Mouse (Mus musculus): ENCODE measurements around the gene Rimbp3. TPM values are rescaled to one million over a fixed set of nuclear protein-coding genes. Genes with fewer than 3 reads are reported as not detected.
"Not testable (repeated sequence)": the region's sequence is repeated elsewhere in the genome, so short reads cannot be mapped to it uniquely, and the experiment has no call there.

Gene Rimbp3
- polyA plus RNA-seq, 1 experiment from 2014 or later = 0.37 TPM

DNA sequence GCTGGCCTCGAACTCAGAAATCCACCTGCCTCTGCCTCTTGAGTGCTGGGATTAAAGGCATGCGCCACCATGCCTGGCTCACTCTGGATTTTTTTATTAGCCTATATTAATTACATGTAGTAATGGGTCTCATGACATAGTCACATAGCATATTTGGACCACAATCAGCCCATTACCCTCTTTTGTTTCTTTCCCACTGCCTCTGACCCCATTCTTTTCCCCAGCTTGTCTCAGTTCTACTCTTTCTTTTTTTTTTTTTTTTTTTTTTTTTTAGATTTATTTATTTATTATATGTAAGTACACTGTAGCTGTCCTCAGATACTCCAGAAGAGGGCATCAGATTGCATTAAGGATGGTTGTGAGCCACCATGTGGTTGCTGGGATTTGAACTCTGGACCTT lies 23.1 kb downstream of the Rimbp3 start:
- DNase-seq (ENCODE audit: low spot score); H3K36me3 ChIP-seq (ENCODE audit: control insufficient read depth, insufficient read depth, low read length); H3K4me3 ChIP-seq (ENCODE audit: low read depth, low read length); H3K27me3 ChIP-seq (ENCODE audit: control insufficient read depth, insufficient read depth, low read length); H3K4me2 ChIP-seq (ENCODE audit: low read depth, severe bottlenecking); H3K9ac ChIP-seq (ENCODE audit: low read length); H3K9me3 ChIP-seq (ENCODE audit: control insufficient read depth, low read length); H3K27ac ChIP-seq (replicated peaks; ENCODE audit: low read depth, low read length); ATAC-seq (ENCODE audit: insufficient number of reproducible peaks, low FRiP score, low TSS enrichment, low read depth): not testable (repeated sequence)
- WGBS = 98% methylated on average over 2 of the region's 2 CpGs
- peaks cover 15% of the 10 kb centered on the region for H3K4me1 ChIP-seq (ENCODE audit: control insufficient read depth, insufficient read depth, low read length)

DNA sequence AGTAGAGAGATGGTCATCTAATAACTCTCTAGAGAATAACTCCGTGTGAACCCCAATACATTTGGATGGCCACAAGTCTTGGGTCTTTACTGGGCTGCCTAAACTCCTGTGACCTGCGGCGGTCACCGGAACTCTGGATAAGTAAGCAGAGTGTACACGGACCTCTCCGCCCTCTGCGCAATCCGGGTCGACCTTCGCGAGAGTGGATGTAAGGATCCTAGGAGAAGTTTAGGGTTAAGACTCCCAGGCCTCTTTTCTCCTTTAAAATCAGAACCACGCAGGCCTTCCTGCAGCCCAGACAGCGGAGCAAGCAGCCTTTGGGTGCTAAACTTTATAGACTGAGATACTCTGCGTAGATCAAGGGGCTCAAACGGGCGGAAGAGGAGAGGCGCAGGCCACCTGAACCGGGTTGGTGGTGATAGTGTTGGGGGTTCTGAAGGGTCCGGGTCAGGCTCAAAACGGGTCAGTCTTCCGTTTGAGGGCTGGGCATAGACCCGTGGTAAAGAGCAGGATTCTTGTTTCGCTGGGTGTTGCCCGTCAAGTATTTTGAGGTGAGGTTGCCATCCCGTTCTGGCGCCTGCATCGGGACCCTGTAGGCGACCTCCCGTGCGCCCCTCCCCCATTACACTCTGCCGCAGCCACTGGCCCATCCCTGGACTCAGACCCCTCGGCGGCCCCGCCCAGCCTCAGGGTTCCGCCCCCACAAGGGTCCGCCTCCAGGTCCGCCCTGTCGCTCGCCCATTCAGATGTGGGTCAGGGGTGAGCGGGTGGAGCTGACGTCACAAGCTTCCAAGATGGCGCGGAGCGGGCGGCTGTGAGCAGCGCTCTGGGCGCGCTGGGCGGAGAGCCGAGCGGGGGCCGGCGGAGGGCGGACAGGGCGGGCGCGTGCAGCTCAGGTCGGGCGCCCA lies 24.6 kb downstream of the Rimbp3 start, which contains the start of gene Hic2:
Gene Hic2 (plus strand): TSS at position 779 of the 908 bp plus-strand sequence.
- Histone ChIP-seq H3K4me3 (ENCODE audit: low read depth, low read length) (peak within 1 kb of the TSS; percentile 92), H3K9me3 (ENCODE audit: control insufficient read depth, low read length) (no peaks in the 10 kb centered on the region; the same call in 1 of the 2 replicates), H3K9ac (ENCODE audit: low read length) (peak within 1 kb of the TSS; percentile 92), H3K4me2 (ENCODE audit: low read depth, severe bottlenecking) (peak within 1 kb of the TSS; percentile 90), H3K27ac (replicated peaks; ENCODE audit: low read depth, low read length) (peak within 1 kb of the TSS; percentile 82), H3K27me3 (ENCODE audit: control insufficient read depth, insufficient read depth, low read length) (no peaks in the 10 kb centered on the region), H3K4me1 (ENCODE audit: control insufficient read depth, insufficient read depth, low read length) (peaks cover 15% of the 10 kb centered on the region), H3K36me3 (ENCODE audit: control insufficient read depth, insufficient read depth, low read length) (0 out of 2 replicates have a peak, but pooled peaks cover 2% of the 10 kb centered on the region)
- WGBS = under 1% methylated on average over 55 of the region's 59 CpGs
- peak; percentile 98 for ATAC-seq (ENCODE audit: insufficient number of reproducible peaks, low FRiP score, low TSS enrichment, low read depth)
- DNase-seq (ENCODE audit: low spot score) = peak; percentile 98

DNA sequence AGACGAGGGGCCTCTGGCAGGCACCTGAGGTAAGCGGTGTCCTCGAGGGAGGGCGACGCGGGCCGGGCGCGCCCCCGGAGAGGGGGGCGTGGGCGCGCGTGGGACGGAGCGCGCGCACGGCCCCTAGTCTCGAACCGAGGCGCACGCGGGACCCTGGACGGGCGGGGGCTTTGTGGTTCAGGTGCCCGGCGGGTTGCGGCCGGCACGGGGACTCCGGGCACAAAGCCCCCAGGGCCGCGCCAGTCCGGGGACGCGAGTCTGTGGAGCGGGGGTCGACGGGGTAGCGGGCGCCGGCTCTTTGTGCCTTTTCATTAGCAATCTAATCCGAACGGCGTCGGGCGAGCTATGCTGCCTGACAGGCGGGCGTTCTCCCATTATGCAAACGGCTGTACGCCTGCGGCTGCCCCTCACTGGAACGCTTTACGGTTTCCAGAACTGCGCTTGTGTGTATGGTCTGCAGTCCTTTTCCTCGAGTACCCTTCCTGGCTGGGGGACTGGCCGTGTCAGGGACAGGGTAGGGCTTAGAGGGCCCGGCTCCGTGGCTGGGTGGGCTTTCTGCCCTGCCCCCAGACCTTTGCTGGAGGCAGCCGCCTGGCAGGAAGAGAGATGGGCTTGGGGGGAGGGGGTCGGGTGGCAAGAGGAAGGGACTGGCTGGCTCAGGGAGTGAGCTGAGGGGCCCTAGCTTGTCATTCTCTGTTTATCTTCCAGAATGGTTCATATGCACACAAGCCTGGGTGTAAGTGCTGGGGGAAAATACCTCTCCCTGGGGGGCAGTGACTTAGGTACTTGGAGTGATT lies 25.5 kb downstream of the Rimbp3 start:
- Histone ChIP-seq H3K4me1 (ENCODE audit: control insufficient read depth, insufficient read depth, low read length) (peaks cover 15% of the 10 kb centered on the region), H3K9me3 (ENCODE audit: control insufficient read depth, low read length) (no peaks in the 10 kb centered on the region; the same call in 1 of the 2 replicates), H3K4me2 (ENCODE audit: low read depth, severe bottlenecking) (peak overlapping the region; percentile 90), H3K27ac (replicated peaks; ENCODE audit: low read depth, low read length) (peak overlapping the region; percentile 82), H3K27me3 (ENCODE audit: control insufficient read depth, insufficient read depth, low read length) (no peaks in the 10 kb centered on the region), H3K9ac (ENCODE audit: low read length) (peak overlapping the region; percentile 92), H3K36me3 (ENCODE audit: control insufficient read depth, insufficient read depth, low read length) (0 out of 2 replicates have a peak, but pooled peaks cover 2% of the 10 kb centered on the region), H3K4me3 (ENCODE audit: low read depth, low read length) (peak overlapping the region; percentile 92)
- ATAC-seq (ENCODE audit: insufficient number of reproducible peaks, low FRiP score, low TSS enrichment, low read depth) (peak; percentile 56), DNase-seq (ENCODE audit: low spot score) (peak; percentile 79)
- WGBS = 0% methylated on average over 54 of the region's 62 CpGs

DNA sequence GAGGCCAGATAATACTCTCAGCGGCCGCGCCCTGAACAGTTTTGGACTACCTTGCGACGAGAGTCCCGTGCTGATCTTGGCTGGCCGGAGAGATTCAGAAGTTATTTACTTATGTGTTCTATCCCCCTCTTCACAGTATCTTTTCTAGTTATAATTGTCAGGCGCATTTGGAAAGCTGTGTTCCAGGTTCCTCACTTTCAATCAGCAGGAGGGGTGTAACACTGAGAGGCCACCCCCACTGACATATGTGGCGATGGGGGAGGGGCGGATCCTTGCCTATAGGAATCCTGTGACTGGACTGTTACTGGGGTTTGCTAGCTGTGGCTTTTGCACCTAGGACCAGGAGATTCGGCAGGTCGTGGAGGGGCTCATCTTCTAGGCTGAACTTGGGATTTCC lies 26.1 kb downstream of the Rimbp3 start:
- H3K4me2 ChIP-seq (ENCODE audit: low read depth, severe bottlenecking) = peak overlapping the region; percentile 90
- ATAC-seq (ENCODE audit: insufficient number of reproducible peaks, low FRiP score, low TSS enrichment, low read depth) (peak; percentile 1; the same call in 1 of the 2 replicates), DNase-seq (ENCODE audit: low spot score) (peak; percentile 76)
- peak overlapping the region; percentile 82 for H3K27ac ChIP-seq (replicated peaks; ENCODE audit: low read depth, low read length)
- peak overlapping the region; percentile 92 for H3K9ac ChIP-seq (ENCODE audit: low read length)
- no peaks in the 10 kb centered on the region; the same call in 1 of the 2 replicates for H3K9me3 ChIP-seq (ENCODE audit: control insufficient read depth, low read length)
- peaks cover 15% of the 10 kb centered on the region for H3K4me1 ChIP-seq (ENCODE audit: control insufficient read depth, insufficient read depth, low read length)
- 3% methylated on average over 12 of the region's 12 CpGs for WGBS
- no peaks in the 10 kb centered on the region for H3K27me3 ChIP-seq (ENCODE audit: control insufficient read depth, insufficient read depth, low read length)
- H3K4me3 ChIP-seq (ENCODE audit: low read depth, low read length) = peak overlapping the region; percentile 92
- H3K36me3 ChIP-seq (ENCODE audit: control insufficient read depth, insufficient read depth, low read length) = 0 out of 2 replicates have a peak, but pooled peaks cover 2% of the 10 kb centered on the region

DNA sequence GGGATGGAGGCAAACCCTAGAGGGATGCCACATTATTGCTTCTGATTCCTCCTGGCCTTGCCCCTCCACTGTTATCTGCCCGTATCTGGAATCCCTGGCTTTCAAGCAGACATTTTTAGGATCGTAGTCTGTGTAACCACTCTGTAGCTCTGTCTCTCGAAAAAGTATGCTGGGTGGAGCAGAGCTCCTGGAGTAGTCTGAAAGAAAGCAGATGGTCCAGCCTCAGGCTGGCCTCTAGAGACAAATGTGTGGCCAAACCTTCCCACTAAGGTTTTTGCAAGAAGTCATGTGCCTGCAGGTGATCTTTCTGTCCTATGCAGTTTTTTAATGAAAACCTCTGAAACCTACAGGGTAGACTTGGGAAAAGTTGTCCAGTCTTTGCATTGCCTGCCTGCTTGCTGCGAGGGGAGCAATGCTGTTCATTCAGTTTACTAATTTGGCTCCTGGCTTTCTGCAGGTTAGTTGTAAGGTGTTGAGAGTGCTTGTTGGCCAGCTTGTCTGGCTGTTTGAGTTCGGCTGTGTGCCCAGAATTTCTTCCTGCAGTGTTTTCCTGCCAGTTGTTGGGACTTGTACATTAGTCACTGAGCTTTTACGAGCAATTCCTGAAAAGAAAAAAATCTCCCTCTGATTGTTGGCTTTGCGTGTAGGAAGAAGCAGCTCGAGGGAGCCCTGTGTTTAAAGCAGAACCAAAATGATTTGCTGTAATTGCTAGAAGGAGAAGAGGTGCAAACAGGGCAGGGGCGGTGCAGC lies 26.7 kb downstream of the Rimbp3 start:
- 43% methylated on average over 9 of the region's 9 CpGs for WGBS
- H3K4me1 ChIP-seq (ENCODE audit: control insufficient read depth, insufficient read depth, low read length) = peaks cover 15% of the 10 kb centered on the region
- peak overlapping the region; percentile 90 for H3K4me2 ChIP-seq (ENCODE audit: low read depth, severe bottlenecking)
- H3K9me3 ChIP-seq (ENCODE audit: control insufficient read depth, low read length) = no peaks in the 10 kb centered on the region; the same call in 1 of the 2 replicates
- no peak for ATAC-seq (ENCODE audit: insufficient number of reproducible peaks, low FRiP score, low TSS enrichment, low read depth)
- peak overlapping the region; percentile 28; the same call in 1 of the 2 replicates for H3K9ac ChIP-seq (ENCODE audit: low read length)
- no peaks in the 10 kb centered on the region for H3K27me3 ChIP-seq (ENCODE audit: control insufficient read depth, insufficient read depth, low read length)
- H3K4me3 ChIP-seq (ENCODE audit: low read depth, low read length) = peak overlapping the region; percentile 92
- H3K36me3 ChIP-seq (ENCODE audit: control insufficient read depth, insufficient read depth, low read length) = 0 out of 2 replicates have a peak, but pooled peaks cover 2% of the 10 kb centered on the region
- no peak for DNase-seq (ENCODE audit: low spot score)
- no peak overlapping the region for H3K27ac ChIP-seq (replicated peaks; ENCODE audit: low read depth, low read length)

DNA sequence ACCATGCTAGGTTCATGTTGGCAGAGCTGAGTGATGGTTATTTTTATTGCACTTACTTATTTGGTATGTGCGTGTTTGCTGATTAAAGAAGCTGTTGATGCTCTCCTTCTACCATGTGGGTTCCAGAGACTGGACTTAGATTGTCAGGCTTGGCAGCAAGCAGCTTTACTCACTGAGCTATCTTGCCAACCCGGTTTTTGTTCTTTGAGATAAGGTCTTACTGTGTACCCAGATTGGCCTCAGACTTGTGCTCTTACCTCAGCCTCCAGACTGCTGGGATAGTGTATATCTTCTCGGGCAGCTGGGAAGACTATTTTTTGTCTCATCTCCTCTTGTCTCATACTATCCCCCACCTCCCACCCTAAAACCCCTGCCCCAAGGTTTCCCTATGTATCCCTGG lies 29.2 kb downstream of the Rimbp3 start:
- Histone ChIP-seq H3K27ac (replicated peaks; ENCODE audit: low read depth, low read length) (no peak overlapping the region), H3K27me3 (ENCODE audit: control insufficient read depth, insufficient read depth, low read length) (no peaks in the 10 kb centered on the region), H3K4me1 (ENCODE audit: control insufficient read depth, insufficient read depth, low read length) (peaks cover 15% of the 10 kb centered on the region), H3K36me3 (ENCODE audit: control insufficient read depth, insufficient read depth, low read length) (0 out of 2 replicates have a peak, but pooled peaks cover 2% of the 10 kb centered on the region), H3K9ac (ENCODE audit: low read length) (no peak overlapping the region), H3K4me2 (ENCODE audit: low read depth, severe bottlenecking) (no peak overlapping the region), H3K9me3 (ENCODE audit: control insufficient read depth, low read length) (no peaks in the 10 kb centered on the region), H3K4me3 (ENCODE audit: low read depth, low read length) (no peak overlapping the region)
- WGBS = 86% methylated on average over 3 of the region's 3 CpGs
- DNase-seq (ENCODE audit: low spot score) (no peak), ATAC-seq (ENCODE audit: insufficient number of reproducible peaks, low FRiP score, low TSS enrichment, low read depth) (no peak)

DNA sequence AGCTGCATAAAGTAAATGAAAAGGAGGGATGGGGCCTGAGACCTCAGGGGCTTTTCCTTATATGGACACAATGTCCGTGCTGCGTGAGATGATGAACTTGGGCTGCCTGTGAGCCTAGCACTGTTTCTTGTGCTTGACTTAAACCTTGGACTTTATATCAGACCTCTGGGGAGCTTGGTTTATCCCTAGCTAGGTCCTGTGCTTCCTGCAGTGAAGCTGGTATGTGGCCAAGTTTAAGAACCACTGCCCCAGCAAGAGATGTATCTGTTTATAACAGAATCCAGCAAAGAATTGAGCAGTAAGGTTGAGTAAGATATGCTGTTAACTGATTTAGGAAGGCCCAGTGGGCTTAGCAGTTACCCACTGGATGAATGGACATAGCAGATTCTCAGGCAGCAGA lies 31.0 kb downstream of the Rimbp3 start:
- 90% methylated on average over 2 of the region's 2 CpGs for WGBS
- H3K27ac ChIP-seq (replicated peaks; ENCODE audit: low read depth, low read length) = no peak overlapping the region
- H3K4me1 ChIP-seq (ENCODE audit: control insufficient read depth, insufficient read depth, low read length) = peaks cover 15% of the 10 kb centered on the region

More for the DNA sequence above, 31.0 kb downstream of the Rimbp3 start:
- H3K27me3 ChIP-seq (ENCODE audit: control insufficient read depth, insufficient read depth, low read length) = no peaks in the 10 kb centered on the region
- H3K36me3 ChIP-seq (ENCODE audit: control insufficient read depth, insufficient read depth, low read length) = no peaks in the 10 kb centered on the region
- H3K9ac ChIP-seq (ENCODE audit: low read length) = no peak overlapping the region
- no peak overlapping the region for H3K4me2 ChIP-seq (ENCODE audit: low read depth, severe bottlenecking)
- no peaks in the 10 kb centered on the region for H3K9me3 ChIP-seq (ENCODE audit: control insufficient read depth, low read length)
- no peak for DNase-seq (ENCODE audit: low spot score)
- no peak overlapping the region for H3K4me3 ChIP-seq (ENCODE audit: low read depth, low read length)
- ATAC-seq (ENCODE audit: insufficient number of reproducible peaks, low FRiP score, low TSS enrichment, low read depth) = no peak

All from limb, embryonic 11.5 days (tissue).